Mouse (Mus musculus) intestine, embryonic 15.5 days (tissue): ENCODE results near the gene Smox. TPM values are rescaled to one million over a fixed set of nuclear protein-coding genes. Genes with fewer than 3 reads are reported as not detected.

ENCODE experiments used
- polyA plus RNA-seq: library from polyadenylated mRNA; unstranded; fragments of >200 nt; fragmentation: Nextera tagmentation; extraction: Ambion mirVana; gene quantifications from 2 replicates; pipeline ENCODE4 v1.2.1, GENCODE M21; 2015

Smox gene
- polyA plus RNA-seq, 1 experiment from 2014 or later, result 24.0 TPM

Other genes with a start within 250 kb of the Smox start
- 28.0 and 35.4 TPM in 2 replicates for gene Pank2, start 229.0 kb upstream of the Smox start, polyA plus RNA-seq
- gene Rnf24, start 138.6 kb upstream of the Smox start, polyA plus RNA-seq, result 2.1 and 2.2 TPM in 2 replicates
- gene Adra1d, start 70.8 kb downstream of the Smox start, polyA plus RNA-seq, result 0.45 and 0.56 TPM in 2 replicates